Mouse (Mus musculus): ENCODE measurements around the gene Arsj.

Arsj gene

DNA sequence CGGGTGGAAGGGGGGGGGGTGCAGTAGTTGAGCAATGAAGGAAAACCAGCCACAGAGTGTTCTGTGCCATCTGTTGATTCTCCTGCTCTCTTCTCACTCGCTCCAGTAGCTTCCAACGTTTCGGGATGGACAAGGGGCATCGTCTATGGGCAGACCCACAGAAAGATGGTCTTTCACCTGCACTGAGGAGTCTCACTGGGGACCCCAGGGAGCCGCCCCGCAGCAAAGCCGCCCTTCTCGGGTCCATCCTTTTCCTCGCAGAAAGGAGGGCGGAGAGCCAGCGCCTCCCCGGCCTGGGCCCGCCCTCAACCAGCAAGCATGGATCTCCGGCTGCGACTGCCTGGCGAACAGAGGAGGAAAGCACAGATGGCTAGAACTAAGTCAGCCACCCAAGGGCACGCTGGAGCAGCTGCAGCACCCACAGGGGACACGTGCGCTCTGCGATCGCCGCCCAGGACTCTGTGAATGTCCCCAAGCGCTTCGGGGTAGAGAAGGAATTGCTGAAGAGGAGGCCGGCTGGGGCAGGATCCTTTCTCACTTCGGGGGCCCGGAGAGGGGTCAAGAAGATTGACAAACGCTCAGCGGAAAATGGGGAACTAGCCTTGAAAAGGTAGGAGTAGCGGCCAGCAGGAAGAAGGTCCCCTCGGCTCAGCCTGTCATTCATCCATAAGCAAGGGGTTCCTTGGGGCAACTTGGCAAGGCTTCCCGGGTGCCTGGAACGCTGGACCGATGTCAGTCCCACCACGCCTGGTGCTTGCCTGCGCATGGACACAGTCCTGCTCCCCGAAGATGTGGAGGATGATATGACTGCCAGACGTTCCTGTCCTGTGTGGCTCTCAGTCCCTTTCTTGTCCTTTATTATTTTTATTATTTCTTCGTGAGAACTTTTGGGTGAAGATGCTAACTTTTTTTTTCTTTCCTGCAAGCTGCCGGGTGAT is at the start of gene Arsj:
Gene Arsj, plus strand, starts transcription at position 117 of the 938 bp plus-strand sequence.
- in situ Hi-C loops (cut with MboI, MseI): no loop called here

DNA sequence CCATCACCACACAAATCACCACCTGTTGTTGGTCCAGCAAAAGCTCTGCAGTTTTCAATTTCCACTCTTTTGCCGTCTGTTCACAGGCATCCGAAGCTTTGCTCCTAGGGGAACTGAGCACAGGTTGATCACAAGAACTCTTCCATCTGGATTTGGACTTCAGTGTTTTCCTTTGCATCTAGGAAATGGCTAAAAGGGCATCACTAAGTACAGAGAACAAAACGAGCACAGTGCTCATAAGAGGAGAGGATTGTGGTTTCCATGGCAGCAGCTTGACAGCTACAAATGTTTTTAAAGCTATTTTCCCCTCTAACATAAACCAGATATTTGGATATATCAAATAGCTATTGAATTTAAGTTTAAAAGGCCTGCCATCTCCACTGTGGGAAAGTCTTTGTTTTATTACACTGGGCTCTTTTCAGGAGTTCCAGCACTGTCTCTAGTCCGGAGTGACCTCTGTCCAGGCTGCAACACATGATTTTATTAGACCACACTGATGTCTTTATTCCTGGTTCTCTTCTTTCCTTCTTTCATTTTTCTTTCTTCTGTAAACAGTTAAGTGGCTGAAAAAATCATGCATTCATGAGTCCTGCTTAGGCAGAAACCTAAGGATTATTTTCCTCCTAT is 38.5 kb upstream of the Arsj start:
- in situ Hi-C loops (cut with MboI, MseI): no loop called here

DNA sequence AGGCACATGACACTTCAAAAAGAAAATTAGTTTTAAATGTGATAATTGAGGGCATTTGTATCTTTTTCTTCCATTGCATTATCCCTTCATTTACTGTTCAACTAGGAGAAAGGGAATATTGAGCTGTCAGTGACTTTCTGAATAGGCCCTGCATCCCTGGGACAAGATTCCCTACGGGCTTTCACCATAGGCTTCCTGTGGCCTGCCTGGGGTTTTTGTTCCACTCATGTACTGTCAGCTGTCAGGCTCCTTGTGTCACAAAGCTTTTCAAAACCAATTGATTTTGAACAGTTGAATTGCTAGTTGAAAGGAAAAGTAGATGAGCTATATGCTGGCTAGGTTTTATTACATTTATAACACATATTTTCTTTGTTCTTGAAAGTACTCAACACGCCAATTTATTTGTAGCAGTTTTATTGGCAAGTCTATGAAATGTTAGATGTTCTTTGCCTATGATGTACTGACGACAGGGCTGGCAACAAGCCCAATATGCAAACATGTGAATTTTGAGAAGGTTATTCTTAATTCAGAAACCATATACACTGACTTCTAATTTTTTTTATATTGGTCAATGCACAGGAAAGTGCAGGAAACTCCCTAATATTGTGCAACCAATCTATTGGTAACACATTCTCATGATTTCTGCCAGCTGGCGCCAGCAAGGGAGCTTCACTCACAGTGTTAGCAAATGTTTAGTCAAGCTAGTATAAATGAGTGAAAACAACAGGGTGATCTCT is 37.4 kb upstream of the Arsj start:
- in situ Hi-C loops (cut with MboI, MseI): no loop called here

DNA sequence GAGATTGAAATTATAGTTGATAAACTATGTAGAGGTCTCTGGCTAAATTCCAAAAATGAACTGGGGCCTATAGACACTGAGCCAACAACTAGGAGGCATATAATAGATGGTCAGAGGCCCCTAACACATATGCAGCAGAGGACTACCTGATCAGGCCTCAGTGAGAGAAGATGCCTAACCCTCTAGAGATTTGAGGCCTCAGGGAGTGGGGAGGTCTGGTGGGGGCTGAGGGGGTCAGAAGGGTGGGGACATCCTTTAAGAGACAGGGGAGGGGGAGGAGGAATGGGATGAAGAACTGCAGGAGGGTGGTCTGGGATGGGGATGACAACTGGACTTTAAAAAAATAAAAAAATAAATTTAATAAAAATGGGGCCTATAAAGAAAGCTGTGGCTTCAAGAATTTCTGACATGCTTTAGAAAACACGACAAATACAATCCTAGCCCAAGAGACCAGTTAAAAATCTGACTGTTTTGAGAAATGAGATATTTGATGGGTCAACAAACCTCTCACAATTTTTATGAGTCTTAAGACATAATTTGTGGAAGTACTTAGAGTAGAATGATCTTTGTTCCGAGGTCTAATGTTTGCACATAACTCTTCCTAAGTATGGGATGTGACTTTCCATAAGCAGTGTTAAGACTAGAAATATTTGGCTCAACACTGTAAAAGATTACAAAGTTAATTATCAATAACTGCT is 36.7 kb upstream of the Arsj start:
- in situ Hi-C loops (cut with MboI, MseI): no loop called here

DNA sequence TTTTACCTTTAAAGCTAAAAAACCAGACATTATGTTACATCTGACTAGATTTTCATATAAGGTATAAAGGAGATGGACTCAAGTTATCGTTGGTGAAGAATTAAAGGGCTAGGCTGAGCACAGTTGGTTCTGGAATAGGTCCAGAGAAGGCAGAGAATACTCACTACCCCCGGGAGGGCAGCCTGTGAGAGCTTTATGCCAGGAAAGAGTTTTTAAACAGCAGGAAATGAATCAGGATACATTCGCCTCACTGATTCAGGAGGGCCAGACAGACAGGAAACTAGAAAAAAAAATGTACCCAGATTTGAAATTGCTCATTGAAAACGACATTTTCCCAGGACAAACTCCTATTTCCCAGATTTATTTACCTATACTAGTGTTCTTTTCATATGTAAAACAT is 28.2 kb upstream of the Arsj start:
- in situ Hi-C loops (cut with MboI, MseI): no loop called here

DNA sequence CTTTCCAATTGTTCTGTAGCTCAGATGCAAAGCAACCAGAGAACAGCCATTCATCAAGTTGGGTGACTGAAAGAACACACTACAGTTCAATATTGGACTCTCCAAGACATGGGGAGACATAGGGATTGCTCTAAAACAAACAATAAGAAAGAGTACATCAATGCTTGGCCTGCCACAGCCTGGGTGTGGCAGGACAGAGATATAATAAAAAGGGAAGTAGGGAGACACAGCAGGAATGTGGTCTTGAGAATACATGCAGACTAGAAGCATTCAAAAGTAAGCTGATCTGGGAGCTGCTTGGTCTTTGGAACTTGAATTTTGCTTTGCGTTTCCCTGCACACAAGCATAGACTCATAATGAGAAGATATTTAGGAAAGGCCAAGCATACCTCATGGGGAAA is 18.7 kb upstream of the Arsj start:
- in situ Hi-C loops (cut with MboI, MseI): no loop called here

DNA sequence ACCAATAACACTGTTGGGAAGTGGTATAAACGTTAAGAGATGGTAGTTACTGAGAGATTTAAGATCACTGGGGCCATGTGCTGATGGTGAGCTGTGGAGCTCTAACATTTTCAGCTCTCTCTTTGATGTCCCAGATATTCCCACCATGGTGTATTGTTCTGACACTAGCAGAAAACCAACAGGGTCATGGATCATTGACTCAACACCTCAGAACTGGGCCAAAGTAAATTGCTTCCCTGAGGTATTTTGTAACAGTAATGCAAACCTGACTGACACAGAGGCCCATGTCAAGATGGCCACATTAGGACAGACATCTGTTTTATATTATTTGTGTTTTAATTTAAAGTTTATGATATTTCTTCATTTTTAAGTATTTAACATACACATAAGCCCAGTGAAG is 3.7 kb upstream of the Arsj start:
- in situ Hi-C loops (cut with MboI, MseI): no loop called here

DNA sequence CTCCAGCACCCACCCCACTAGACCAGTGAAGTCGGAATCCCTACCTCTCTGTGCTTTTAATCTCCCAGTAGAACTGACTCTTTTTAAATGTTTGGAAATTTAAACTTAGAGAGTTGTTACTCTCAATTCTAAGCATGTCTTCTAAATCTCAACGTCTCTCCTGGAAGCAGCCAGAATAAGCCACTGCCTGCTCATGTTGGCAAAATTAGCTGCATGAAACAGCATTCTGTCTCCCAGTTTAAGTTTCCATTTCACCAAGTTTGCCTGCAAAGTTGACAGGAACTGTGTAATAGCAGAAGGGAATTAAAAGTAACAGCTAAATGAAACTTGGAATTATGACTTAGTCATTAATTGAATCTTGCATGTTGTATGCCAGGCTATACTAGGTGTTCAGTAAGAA is 1.1 kb upstream of the Arsj start:
- in situ Hi-C loops (cut with MboI, MseI): no loop called here

DNA sequence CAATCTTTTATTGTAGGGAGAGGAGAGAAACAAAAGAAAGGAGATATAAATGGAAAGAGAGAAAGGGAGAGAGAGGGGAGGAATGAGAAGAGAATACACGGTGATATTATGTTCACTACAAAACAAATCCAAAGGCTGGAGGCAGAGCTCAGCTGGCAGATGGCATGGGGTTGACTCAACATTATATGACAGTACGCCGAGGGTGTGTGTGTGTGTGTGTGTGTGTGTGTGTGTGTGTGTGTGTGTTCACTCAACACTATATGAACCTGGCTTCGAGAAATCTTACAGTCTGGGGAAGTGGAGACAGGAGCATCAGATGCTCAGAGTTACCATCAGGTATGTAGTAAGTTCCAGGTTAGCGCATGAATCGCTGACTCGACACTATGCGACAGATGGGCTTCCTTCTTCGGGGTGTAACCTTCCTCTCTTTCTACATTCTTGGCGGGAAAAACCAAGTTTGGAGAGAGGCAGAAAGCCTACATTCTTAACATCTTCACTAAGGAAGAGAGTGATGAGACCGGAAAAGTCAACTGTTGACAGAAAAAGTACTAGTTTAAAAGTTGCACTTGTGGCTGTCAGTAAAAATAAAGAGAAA is 456 bp upstream of the Arsj start:
- in situ Hi-C loops (cut with MboI, MseI): no loop called here

DNA sequence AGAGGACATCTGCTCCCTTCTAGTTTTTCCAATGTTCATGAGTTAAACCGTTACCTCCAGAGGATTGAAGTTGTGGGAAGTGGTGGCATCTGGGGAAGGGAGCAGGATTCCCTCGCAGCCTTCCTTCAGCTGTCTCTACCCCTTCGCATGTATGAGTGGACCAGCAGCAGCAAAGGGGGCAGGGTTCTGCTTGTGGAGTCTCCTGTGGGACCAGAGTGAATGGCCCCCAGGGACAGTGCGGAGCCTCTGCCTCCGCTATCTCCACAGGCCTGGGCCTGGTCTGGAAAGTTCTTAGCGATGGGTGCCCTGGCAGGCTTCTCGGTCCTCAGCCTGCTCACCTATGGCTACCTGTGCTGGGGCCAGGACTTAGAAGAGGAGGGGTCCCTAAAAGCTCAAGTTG is 1.1 kb downstream of the Arsj start:
- in situ Hi-C loops (cut with MboI, MseI): no loop called here

DNA sequence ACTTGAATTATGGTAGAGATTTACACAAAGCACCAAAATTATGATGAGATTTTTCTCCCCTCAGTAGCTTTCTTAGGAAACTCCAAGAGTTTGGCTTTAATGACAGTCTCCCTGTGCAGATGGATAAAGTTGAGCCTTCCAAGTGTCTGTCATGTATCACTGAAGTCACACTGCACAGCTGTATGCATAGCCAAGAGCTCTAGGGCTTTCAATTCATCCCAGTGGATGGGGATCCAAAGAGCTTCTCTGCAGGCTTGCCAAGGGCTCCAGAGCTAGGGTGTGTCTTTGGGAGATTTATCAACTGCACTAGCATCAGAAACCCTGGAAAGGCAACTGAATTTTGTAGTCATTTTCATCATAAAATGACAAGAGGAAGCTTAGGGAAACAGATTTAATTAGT is 7.1 kb downstream of the Arsj start:
- in situ Hi-C loops (cut with MboI, MseI): no loop called here

DNA sequence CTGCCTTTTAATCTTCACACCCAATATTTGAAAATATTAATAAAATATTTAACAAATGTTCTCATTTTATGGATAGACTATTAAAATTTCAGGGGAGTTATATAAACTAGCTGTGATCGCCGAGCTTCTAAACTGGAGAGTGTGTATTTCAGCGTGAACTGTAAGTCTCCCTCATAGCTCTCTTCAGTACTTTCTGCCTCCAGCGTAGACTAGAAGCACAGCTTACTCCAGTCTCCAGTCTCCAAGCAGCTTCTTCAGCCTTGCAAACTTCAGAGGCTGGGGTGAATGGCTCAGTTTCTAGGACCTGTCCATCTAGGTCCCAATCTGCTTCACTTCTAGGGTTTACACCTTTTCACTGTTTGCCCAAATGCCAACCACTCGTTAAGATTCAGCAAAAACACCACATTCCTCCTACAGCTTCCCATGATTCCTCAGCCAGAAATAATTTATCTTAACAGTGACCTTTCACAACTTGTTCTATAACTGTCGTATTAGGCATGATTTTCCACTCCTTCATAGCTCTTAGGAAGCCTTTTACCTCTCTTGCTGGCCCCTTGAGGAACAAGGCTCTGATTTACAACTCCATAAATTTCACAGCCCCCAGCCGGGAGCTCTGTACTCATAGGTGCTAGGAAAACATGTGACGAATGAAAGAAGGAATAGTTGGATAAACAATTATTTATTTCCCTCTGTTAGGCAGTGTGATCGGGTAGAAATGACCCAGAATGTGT is 9.5 kb downstream of the Arsj start:
- in situ Hi-C loops (cut with MboI, MseI): no loop called here

DNA sequence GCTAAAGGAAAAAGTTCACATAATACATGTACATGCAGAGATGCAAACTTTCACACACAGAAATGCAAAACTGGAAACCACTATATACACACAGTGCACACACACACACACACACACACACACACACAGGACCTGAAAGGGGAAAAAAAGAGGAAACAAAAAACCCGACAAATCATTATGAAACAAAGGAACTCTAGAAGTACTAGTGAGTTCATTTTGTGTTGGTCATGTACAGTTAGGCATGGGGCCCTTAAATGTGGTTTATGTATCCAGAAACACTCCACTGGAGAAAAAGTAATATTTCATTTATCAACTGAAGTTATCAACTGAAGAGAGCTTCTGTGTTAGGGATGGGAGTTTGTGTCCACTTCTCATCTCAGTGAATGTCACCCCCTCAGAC is 10.2 kb downstream of the Arsj start:
- in situ Hi-C loops (cut with MboI, MseI): no loop called here

DNA sequence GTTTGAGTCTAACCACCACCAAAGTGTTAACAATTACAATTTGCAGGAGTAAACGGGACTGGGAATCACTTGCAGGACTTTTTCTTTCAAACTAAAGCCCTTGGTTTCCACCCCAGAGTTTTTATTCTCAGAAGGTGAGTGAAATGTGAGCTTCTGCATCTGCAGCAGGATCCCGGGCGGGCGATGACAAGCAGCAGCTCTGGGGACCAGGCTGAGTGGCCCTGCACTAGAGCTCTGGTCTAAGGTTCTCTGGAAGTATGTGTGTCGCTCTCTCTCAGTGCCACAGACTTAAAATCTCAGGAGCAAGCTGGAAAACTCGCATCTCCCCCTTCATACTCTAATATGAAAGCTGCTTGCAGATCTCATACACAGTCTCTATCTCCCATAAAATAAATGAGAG is 15.8 kb downstream of the Arsj start:
- in situ Hi-C loops (cut with MboI, MseI): no loop called here

DNA sequence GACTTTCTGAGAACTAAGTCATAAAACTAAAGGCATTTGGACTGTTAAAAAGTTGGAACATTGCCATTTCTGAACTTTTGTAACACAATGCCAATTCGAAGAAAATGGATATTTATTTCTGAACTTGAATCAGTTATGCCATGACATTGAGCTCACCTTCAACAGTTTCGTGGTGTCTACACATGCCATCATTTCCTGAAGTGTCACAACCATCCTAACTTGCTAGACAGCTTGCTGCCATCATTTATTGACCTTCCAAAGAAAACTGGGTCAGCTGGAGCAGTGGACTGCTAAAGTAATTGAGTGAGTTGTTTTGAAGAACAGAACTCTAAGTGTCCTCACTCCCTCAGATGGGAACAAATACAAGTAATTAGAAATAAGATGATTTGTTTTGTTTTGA is 16.2 kb downstream of the Arsj start:
- in situ Hi-C loops (cut with MboI, MseI): no loop called here

DNA sequence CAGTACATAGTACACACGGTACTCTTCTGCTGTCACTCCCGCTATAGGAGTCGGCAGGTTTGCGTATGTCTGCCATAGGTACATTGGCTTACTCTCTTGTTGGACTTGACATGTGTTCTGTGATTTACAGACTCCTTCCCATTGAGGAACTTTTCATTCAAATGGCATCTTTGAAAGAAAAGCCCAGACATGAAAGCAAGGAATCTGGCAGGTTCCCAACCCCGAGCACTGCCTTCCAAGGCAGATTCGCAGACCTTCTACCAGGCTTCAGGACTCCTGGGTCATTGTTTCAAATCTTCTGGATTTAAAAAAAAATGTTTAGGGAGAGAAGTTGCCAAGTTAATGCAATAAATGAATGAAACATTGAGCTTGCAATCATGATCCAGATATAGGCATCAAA is 19.8 kb downstream of the Arsj start:
- in situ Hi-C loops (cut with MboI, MseI): no loop called here

DNA sequence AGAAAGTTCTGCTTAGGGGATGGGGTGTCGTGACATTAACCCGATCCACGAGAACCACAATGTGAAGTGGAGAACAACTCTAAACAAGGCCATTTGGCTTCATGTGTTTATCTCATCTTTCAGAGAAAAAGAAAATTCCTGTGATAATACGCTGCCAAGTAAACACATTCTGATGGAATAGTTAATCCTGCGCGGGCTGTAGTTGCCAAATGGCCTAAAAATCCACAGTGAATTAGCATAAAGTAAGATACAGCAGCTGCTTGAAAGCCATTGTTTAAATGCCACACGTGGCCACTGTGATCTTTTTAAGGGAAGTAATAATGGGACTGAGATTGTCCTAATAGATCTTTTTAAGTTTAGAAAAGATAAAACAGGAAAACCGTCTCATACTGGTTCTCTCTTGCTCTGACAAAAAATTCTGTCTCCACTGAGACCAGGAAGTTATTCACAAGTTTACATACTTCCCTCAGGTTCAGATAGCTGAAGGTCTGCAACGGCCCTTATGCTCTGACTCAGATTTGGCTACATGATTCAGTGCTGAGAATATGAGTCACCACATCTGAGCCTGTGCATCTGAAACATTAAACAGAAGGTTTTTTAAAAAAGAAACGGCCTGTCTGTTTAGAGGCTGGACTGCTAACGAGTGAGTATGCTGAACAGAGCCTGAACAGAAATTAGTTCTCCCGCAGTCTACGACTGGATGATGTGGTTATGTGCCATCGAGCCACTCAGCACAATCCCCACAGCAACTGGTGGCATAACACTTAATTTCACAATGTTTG is 21.4 kb downstream of the Arsj start:
- in situ Hi-C loops (cut with MboI, MseI): no loop called here

DNA sequence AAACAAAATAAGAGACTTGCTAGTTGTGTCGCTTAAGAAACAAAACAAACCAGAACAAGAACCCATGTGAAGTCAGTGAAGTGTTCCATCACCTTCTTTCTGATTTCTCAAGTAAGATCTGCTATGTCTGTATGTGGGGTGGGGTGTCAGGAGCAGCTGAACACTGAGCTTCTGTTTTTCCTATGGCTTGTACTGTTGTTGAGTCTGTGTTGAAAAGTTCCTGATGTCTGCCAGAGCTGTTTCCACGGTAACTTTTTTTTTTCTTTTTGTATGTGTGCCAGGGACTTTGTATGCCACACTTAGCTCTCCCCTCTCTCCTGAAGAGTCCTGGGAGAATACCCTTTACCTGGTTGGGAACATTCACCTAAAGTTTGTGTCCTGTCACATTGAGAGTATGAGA is 34.0 kb downstream of the Arsj start:
- in situ Hi-C loops (cut with MboI, MseI): no loop called here

DNA sequence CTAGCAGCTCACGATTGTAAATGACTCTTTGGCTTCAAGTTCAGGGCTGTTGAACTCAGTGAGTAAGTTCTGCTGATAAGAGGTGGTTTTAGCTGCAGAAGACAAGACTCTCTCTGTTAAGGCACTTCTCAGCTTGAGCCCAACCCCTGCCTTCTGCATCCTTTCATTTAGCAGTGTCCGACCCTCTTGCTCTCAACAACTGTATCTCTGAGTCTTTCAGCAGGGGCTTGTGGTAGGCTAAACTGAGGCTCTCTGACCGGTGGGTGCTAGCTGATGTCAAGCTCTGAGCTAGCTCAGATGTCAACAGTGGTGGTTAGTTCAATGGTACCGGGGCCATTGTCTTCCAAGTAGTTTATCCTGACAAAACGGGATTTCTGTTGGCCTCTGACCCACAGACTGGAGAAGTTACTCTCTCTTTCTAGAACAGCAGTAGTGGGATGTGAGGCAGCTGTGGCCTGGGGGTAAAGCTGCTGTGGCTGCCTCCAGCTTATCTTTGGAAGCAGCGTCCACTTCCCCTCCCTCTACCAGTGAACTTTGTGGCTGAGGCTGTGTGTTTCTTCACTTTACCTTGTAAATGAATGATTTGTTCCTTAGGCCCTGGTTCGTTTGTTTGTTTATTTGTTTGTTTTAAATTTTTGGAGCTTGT is 34.6 kb downstream of the Arsj start:
- in situ Hi-C loops (cut with MboI, MseI): no loop called here

DNA sequence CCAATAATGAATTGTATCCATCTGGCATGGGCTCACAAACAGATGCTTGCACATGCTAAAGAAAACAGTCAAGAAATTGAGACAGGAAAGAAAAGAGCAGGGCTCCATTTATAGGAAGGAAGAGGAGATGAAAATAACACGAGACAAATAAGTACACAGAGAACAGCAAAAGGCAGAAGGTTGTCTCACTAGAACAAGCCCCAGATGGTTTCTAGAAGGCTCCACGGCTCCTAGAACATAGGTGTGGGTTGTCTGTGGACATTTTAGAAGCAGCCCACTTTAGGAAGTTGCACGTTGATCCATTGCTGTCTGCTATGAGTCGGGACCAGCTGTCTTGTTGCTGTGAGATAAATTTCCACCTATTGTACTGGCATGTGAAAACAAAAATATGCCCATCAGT is 37.2 kb downstream of the Arsj start:
- in situ Hi-C loops (cut with MboI, MseI): no loop called here

All from regulatory T cell (primary cell).